Mouse (Mus musculus) gastrocnemius, adult 2 months (tissue): ENCODE measurements around the gene Pigh. TPM values are rescaled to one million over a fixed set of nuclear protein-coding genes. Genes with fewer than 3 reads are reported as not detected.

ENCODE experiments used
- DNase-seq: peaks from one replicate; pipeline ENCODE4 v3.0.0; 2022
- H3K27ac ChIP-seq: fragments of 200-600 bp; 2 replicates; pipeline ENCODE4 v1.8.1; 2022; ENCODE audit warnings: mild to moderate bottlenecking
- H3K4me3 ChIP-seq: fragments of 200-600 bp; 2 replicates; pipeline ENCODE4 v1.8.1; 2022; ENCODE audit warnings: mild to moderate bottlenecking, moderate library complexity
- CTCF ChIP-seq: fragments of 200-600 bp; IDR thresholded peaks from 2 replicates; pipeline ENCODE4 v1.8.1; 2022; ENCODE audit warnings: antibody characterized with exemption, mild to moderate bottlenecking, moderate library complexity
- intact Hi-C: fragments of 180-260 bp; cut with DNase I; formaldehyde crosslinking; loops from one replicate; pipeline ENCODE4 v1.15.1; 2025
- long read RNA-seq, 2 experiments: library from polyadenylated mRNA; stranded (forward); transcript quantifications; one replicate each; pipeline ENCODE4 v2.0.0; 2021
- total RNA-seq, 2 experiments: library from RNA; stranded (reverse); gene quantifications; 2 replicates each; pipeline ENCODE4 v1.2.3; 2021

Pigh gene
- 1 to 10 TPM; 2.0 to 2.3 TPM for total RNA-seq
- long read RNA-seq, experiment 1, partial matches to known transcripts = 0 of 2 reads
- long read RNA-seq, experiment 1, other reads (novel, unspliced or antisense) = 0 of 2 reads
- long read RNA-seq, experiment 2, partial matches to known transcripts = 0 of 3 reads
- long read RNA-seq, experiment 2, other reads (novel, unspliced or antisense) = 1 of 3 reads

- DNase-seq = peak; percentile 90
- intact Hi-C loops = no loop called here
- Histone ChIP-seq H3K27ac (peak within 1 kb of the TSS; percentile 82), H3K4me3 (peak within 1 kb of the TSS; percentile 93)
- no peak for TF ChIP-seq CTCF
Observed at GRCm38 (mm10) chr12:79089182-79089812, at the start of gene Pigh. Pigh (minus strand) TSS chr12:79089651.

GRCm38 (mm10) chr12:79138999-79139398, 49.5 kb upstream of the Pigh start:
- no peak for TF ChIP-seq CTCF
- intact Hi-C loops = no loop called here
- no peak overlapping the region for H3K4me3 ChIP-seq
- DNase-seq = no peak
- H3K27ac ChIP-seq = no peak overlapping the region

GRCm38 (mm10) chr12:79136949-79137348, 47.5 kb upstream of the Pigh start:
- DNase-seq = no peak
- Histone ChIP-seq H3K4me3 (no peak overlapping the region), H3K27ac (no peak overlapping the region)
- intact Hi-C loops = no loop called here
- TF ChIP-seq CTCF = no peak

- no peak for TF ChIP-seq CTCF
- no peak for DNase-seq
- H3K4me3 ChIP-seq = no peak overlapping the region
- intact Hi-C loops = no loop called here
- no peak overlapping the region for H3K27ac ChIP-seq
Observed at GRCm38 (mm10) chr12:79135105-79135504, 45.7 kb upstream of the Pigh start.

GRCm38 (mm10) chr12:79134676-79135075, 45.2 kb upstream of the Pigh start:
- intact Hi-C loops = no loop called here
- no peak for DNase-seq
- no peak overlapping the region for H3K4me3 ChIP-seq
- no peak overlapping the region for H3K27ac ChIP-seq
- no peak for TF ChIP-seq CTCF

DNA sequence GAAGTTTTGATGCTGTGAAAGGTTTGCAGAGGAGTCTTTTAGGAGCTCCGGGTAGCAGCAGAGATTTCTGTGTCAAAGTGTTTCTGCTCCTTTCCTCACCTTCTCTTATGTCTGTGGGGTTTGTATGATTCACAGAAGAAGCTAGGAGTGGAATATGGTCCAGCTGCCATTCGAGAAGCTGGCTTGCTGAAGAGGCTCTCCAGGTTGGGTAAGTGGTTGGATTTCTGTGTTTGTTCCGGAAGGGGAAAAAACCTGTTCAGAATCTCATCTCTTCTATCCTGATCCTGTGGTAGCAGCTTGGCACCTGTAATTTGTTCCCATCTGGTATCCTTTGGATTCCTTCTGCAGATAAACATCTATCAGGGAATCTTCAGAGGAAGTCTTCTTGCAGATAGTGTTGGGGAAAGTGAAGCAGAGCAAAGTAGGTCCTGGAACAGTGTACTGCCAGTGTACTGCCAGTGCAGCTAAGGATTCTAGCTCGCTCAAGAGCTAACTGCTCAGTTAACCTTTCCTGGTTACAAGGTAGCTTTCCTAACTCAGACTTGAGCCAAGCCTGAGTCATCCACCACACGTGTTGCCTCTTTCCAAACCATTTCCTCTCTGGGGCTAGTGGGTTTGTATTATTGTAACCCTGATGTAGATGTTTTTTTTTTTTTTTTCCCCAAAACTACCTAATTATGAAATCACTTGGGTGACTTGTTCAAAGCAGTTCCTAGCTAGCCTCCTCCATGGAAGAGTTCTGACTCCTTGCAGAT, 42.4 kb upstream of the Pigh start:
- DNase-seq = no peak
- H3K4me3 ChIP-seq = no peak overlapping the region
- no peak for TF ChIP-seq CTCF
- intact Hi-C loops = no loop called here
- H3K27ac ChIP-seq = no peak overlapping the region

GRCm38 (mm10) chr12:79131178-79131675, 41.8 kb upstream of the Pigh start:
- Histone ChIP-seq H3K4me3 (peak overlapping the region; percentile 64), H3K27ac (no peak overlapping the region)
- TF ChIP-seq CTCF = no peak
- DNase-seq = no peak
- intact Hi-C loops = no loop called here

- Histone ChIP-seq H3K4me3 (peak within 1 kb of the TSS; percentile 64), H3K27ac (no peak within 1 kb of the TSS)
- peak; percentile 51 for DNase-seq
- no peak for TF ChIP-seq CTCF
- intact Hi-C loops = no loop called here
Observed at GRCm38 (mm10) chr12:79130299-79131177, 41.1 kb upstream of the Pigh start, which contains the start of gene Arg2. Arg2 (plus strand) TSS chr12:79130777.

DNA sequence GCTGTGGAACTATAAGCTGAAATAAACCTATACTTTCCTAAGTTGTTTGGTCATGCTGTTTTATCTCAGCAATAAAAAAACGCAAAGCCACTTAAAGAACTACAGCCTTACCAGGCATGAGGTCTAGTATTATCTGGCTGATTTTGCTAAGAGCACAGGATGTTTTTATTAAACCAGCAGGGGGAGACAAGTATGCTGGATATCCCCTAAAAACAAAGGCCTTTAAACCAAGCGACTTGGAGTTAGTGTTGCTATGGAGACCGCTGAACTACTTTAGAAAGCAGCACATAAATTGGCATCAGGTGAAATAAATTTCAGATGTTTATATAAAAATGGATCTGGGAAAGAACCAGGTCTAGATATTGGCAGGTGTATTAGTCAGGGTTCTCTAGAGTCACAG, 33.4 kb upstream of the Pigh start:
- Histone ChIP-seq H3K27ac (no peak overlapping the region), H3K4me3 (no peak overlapping the region)
- intact Hi-C loops = no loop called here
- no peak for DNase-seq
- peak; percentile 34 for TF ChIP-seq CTCF

- intact Hi-C loops = no loop called here
- DNase-seq = no peak
- TF ChIP-seq CTCF = no peak
- H3K27ac ChIP-seq = no peak overlapping the region
- no peak overlapping the region for H3K4me3 ChIP-seq
Observed at GRCm38 (mm10) chr12:79118991-79119390, 29.5 kb upstream of the Pigh start.

DNA sequence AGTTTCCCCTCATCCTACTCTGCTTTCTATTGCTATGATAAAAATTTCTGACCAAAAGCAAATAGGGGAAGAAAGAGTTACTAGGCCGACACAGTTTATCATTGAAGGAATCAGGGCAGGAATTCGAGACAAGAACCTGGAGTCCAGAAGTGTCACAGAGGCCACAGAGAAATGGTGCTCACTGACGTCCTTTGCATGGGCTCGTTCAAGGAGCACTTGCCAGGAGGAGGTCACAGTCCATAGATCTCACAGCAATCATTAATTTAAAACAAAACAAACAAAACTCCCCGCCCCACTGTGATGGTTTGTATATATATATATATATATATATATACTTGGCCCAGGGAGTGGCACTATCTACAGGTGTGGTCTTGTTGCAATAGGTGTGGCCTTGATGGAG, 15.9 kb upstream of the Pigh start:
- intact Hi-C loops = no loop called here
- no peak for TF ChIP-seq CTCF
- Histone ChIP-seq H3K27ac (no peak overlapping the region), H3K4me3 (no peak overlapping the region)
- DNase-seq = no peak

- intact Hi-C loops = no loop called here
- no peak for DNase-seq
- no peak overlapping the region for H3K27ac ChIP-seq
- no peak for TF ChIP-seq CTCF
- H3K4me3 ChIP-seq = no peak overlapping the region
Observed at GRCm38 (mm10) chr12:79104544-79104943, 15.1 kb upstream of the Pigh start.
